20 mouse cellular contexts compared by ENCODE assay signal in the genomic region with DNA sequence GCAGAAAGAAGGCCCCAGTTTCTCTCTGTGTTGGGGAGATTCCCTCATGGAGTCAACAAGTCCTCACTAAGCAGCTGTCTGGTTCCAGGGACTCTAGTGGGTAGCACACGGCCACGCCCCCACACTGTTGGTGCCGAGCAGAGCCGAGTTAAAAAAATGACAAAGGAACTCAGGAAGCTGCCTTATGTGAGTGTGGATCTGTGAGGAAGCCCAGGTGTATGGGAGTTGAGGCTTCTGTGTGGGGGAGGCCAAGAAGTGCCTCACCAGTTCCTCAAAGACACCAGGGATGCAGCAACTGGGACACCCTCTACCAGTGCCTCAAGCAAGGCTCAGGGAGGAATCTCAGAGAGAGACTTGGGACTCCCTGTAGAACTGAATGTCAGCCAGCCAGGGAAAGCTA.
A peak's percentile ranks its signal among the peaks of the same experiment; 100 is the strongest.
DNase-seq lines count a peak whose midpoint lies in the region; ATAC-seq lines count a peak whose summit lies in the region.
"Had no signal": no experiment of that assay in that cellular context is flagged by ENCODE, and none has a peak within 500 bp of the region (broad histone marks: within the 10 kb centered on the region; RNA-seq: fewer than 3 reads in every experiment).

No protein-coding gene starts in this region.

- peak; percentile 58 for ATAC-seq in frontal cortex, adult (ENCODE audit: low TSS enrichment)
- ATAC-seq: forebrain, embryonic 13.5 days; forebrain, embryonic 16.5 days; hindbrain, postnatal 0 days; Patski had no signal

- DNase-seq in frontal cortex, postnatal 14 days (ENCODE audit: low spot score in 2 of 2), result no peak
- DNase-seq in left cerebral cortex, adult 9 months (ENCODE audit: low spot score in 2 of 2), result peak; percentile 32 to 52
- DNase-seq in left cerebral cortex, adult 11 months (ENCODE audit: low spot score), result no peak
- peak; percentile 47 to 48 for DNase-seq in right cerebral cortex, adult 2 months (ENCODE audit: low spot score in 2 of 2)
- no peak for DNase-seq in right cerebral cortex, postnatal 4 days
- DNase-seq in right cerebral cortex, postnatal 36 days (ENCODE audit: low spot score in 2 of 2), result peak; percentile 36 to 60
- DNase-seq: adrenal gland, postnatal 10 days; adrenal gland, postnatal 36 days; B cell, adult 2 months; cerebellum, adult 11 months; cerebellum, adult 9-11 months; gastrocnemius, postnatal 36 days; heart, adult 2 months; heart, postnatal 14 days; heart, postnatal 4 days had no signal

Comparison
In these comparisons a context has a peak if more than half of its experiments do, and no peak if none do; other contexts are left out.
1. DNase-seq: peak in left cerebral cortex, adult 9 months (2 of 2), right cerebral cortex, adult 2 months (2 of 2) and right cerebral cortex, postnatal 36 days (2 of 2); none in frontal cortex, postnatal 14 days (0 of 2), left cerebral cortex, adult 11 months (single experiment) and right cerebral cortex, postnatal 4 days (single experiment).